Mouse (Mus musculus): ENCODE results near the gene Cadm2.

Gene Cadm2

DNA sequence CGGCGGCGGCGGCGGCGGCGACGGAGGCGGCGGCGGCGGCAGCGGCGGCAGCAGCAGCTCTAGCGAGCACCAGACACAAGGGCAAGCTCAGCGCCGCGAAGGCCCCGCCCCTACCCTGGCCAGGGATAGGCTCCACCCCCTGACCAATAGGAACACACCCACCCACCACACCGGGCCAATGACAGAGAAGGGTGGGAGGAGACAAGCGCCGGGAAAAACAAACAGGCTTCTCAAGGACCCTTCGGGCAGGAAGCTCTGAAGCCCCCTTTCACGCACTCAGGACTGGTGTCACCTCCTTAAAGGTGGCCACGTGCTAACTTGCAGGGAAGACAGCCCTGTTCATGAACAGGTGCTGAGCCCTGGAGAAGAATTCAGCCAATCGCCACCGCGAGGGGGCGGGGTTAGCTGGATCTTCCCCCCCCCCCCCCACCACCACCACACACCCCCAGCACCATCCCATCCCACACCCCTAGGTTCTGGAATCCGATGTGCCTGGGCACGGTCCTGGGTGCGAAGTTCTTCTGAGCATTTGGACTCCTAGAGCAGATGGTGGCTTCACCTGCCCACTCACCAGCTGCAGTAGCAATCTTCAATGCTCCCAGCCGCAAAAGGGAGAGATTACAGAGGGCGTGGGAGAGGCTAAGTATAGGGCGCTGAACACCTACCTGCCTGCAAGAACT, at the start of gene Cadm2:
Gene Cadm2 (minus strand): TSS at position 83 of the 680 bp plus-strand sequence.
- peak; percentile 98 for DNase-seq

DNA sequence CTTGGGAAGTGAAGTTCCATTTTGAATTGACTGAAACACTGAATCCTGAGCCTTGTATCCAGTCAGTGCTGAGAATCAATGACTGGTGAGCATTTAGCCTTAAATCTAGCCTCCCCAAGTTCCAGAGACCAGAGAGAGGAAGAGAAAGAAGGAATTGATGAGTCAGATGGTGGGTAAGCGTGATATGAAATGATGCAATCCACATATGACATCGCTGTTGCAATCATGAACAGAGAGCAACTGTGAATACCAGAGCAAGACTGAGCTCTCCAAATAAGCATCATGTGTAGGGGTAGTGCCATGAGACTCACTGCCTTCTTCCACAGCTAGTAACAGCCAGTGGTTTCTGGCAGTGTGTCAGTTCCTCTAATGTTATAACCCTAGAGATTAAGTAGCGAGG, 26.2 kb upstream of the Cadm2 start:
- no peak for DNase-seq

DNA sequence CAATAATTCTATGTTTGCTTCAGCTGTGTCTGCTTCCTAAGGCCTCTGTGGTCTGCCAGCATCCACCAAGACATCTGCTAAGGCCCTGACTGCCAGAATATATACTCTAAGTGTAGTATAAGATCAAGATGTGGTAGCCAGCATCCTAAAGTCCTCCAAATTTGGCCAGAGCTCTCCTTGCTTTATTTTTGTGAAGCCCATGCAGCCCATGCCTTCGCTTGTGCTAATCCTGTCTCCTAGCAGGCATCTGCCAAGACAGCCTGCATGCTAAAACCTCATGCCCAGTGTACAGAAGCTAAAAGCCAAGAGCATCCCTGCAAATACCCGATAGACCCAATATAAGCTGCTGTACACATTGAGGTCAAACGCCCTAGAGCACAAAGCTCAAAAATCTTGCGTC, 22.9 kb upstream of the Cadm2 start:
- DNase-seq = no peak

DNA sequence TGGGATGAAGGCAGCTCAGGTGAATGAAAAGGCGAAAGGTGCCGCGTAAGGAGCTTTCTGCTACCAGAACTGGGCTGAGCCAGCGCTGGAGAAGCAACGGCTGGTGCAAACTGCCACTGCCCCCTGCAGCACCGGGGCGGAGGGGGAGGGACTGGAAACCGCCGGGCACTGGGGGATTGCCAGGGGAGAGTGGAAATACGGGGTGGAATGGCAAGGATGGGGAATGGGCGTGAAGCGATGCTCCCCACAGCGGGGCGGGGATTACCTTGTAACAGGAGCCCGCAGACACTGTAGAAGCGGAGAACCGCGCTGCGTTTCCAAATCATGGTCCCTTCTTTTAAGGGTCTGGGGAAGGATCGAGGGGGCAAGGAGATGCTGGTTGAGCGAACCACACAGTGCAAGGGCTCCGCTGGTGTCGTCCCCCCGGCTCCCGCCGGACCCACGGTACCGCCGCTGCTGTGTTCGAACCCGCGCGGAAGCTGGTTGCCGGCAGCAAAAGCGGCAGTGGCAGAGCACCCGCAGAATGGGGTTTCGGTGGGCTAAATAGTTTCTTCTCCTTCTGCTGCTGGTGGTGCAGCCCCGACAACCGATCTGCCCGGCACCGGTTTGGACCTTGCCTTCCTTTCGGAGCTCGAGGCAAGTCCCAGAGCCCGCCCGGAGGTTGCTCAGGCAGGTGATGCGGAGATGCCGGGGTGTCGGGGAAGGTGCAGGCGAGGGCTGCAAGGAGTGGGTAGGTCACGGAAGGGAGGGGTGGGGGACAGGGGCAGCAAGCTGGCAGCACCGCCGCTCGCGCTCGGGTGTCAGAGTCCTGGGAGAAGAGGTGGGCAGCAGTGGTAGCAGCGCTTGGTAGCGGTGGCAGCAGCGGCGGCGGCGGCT, 564 bp downstream of the Cadm2 start:
- DNase-seq = peak; percentile 92

DNA sequence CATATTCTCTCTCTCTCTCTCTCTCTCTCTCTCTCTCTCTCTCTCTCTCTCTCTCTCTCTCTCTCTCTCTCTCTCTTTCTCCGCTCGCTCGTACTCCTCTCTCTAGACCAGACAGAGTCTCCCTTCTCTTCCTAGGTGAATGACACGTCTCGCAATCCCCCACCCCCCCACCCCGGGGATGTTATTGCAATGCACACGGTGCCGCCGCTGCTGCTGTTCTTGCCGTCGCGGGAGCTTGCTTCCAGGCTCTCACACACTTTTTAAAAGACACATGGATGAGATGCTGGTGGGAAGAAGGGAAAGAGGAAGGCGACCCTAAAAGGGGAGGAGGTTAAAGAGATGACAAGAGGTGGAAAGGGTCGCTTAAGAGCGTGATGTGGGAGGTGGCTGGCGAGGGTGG, 1.3 kb downstream of the Cadm2 start:
- no peak for DNase-seq

DNA sequence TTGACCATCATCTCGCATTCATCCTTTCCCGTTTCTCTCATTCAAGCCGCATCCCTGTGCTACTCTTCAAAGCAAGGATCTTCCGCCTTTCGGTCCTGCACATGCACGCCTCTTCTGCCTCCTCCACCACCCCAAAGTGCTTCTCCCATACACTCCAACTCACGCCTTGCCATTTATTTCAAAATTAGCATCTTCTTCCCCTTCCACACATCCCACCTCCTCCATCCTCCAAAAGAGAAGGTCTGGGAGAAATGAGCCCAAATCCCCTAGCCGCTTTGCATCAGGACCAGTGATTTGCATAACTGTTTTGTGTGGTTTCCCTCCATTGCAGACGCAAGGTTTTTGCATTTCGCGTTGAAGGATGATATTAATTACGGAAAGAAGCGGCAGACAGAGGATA, 1.9 kb downstream of the Cadm2 start:
- DNase-seq = peak; percentile 44

DNA sequence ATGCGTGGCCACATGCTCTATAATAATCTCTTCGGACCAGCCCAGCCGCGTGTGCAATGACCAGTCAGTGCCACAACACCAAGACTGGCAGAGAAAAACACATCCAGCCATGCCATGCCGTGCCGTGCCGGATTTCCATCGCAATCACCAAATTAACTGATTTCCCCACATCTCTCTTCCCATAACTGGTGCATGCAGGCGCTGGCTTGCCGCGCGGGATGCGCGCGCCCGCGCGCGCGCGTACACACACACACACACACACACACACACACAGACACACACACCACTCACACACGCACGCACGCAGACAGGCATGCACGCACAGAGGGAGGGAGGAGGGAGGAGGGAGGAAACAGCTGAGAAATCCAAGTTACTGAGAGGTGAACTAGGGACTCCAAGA, 2.9 kb downstream of the Cadm2 start:
- peak; percentile 85 for DNase-seq

DNA sequence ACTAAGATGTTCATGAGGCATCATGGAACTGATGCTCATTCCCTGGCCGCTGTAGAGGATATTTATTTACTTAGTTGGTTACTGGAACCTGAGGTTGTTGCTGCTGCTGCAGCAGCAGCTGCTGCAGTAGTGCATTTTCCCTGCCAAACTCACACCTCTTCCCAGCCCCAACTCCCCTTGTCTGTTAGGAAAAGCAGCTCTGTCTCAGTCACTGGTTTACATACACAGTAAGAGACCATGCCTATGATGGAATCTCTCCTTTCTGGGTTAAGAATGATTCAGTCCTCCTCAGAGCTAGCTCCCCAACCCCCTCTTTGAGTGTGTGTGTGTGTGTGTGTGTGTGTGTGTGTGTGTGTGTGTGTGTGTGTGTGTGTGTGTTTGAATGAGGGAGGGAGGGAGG, 3.5 kb downstream of the Cadm2 start:
- peak; percentile 29 for DNase-seq

DNA sequence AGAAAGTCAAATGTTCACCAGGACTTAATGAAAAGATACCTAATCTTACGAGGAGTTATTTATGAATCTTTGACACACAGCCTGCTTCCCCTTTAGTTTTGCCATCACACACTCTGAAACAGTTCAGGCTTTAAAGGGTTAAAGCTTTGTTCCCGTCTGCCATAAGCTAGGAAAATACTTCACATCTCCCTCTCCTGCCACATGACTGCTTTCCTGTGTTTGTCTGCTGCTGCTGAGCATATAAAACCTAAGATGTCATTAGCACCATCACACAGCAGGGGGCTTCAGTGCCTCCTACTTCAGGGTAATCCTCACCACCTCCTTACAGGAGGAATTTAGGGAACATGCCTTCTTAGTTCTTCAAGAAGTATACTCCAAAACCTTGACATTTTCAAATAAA, 6.8 kb downstream of the Cadm2 start:
- peak; percentile 63 for DNase-seq

DNA sequence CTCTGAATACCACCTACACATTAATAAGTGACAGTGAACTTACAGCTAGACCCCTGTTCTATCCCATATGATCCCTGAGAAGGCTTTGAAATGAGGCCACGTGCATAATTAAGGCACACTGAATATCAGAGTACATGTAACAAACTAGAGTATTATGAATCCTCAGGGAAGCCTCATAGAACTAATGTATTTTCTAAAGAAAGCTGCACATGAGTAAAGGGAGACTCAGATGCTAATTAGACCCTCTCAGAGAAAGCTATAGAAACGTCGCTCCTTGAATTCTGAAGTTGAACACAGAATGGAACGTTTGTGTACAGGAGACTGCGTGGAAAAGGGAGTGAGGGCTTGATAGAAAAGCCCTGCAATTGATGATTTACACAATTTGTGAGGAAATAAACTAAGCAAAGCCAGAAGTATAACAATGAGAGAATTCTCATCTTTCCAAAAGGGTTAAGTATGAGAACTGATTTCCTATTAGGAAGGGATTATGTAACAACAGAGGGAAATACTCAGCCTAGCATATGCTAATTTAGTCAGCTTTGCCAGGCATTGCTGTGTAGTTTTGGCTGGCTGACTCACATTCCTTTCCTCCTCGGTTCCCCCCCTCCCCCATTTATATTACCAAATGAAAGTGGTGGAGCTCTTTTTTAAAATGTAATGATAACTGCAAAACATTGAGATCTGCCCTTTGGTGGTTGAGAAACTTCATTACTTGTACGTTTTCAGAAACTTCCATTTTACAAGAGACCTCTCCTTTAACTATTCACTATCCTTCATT, 9.6 kb downstream of the Cadm2 start:
- peak; percentile 72 for DNase-seq

DNA sequence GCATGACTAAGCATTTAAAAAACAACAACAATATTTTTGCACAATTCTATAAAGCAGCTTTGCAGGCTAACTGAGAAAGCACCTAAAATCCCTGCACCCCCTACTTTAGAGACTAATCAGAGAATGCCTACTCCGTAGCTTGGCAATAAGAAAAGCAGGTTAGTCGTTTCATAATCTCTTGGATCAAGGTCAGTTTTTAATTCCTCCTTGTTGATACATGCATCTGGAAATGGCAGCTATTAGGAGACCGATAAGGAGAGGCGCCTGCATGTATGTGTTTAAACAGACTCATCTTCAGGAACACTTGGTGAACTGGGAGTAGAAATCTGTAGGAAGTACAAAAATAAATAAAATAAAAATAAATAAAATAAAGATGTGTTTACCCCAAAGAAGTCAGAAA, 11.6 kb downstream of the Cadm2 start:
- DNase-seq = no peak

DNA sequence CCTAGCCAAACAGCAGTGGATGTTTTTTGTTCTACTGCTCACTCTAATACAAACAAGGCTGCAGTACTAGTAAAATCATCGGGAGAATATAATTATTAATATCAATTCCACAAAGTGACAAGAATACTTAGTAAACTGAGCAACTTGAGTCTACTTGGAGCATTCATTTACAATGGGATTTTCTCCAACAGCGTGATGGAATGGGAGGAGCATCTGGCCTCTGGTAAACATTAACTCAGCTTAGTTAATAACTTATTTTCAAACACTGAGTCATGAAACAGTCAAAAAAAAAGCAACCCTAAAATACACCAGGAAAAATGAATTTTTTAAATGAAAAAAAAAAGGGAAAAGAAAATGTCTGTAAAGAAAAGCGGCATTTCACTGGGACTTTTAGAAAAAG, 12.2 kb downstream of the Cadm2 start:
- DNase-seq = no peak

DNA sequence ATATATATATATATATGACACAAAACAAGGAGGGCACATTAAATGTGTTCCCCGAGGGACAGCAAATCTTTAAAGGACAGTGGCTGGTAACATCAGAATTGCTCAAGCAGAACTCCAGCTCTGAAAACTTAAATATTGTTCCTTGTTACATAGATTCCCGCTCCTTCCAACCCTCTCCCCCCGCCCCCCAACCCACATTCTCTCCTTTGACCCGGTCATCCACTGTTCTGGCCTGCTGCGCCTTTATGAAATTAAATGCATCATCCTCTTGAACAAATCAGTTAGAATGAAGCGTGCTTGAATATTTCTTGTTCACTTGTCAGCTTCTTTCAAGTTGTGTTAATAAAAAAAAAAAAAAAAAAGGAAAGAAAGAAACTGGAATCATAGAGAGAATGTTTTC, 15.0 kb downstream of the Cadm2 start:
- DNase-seq = no peak

DNA sequence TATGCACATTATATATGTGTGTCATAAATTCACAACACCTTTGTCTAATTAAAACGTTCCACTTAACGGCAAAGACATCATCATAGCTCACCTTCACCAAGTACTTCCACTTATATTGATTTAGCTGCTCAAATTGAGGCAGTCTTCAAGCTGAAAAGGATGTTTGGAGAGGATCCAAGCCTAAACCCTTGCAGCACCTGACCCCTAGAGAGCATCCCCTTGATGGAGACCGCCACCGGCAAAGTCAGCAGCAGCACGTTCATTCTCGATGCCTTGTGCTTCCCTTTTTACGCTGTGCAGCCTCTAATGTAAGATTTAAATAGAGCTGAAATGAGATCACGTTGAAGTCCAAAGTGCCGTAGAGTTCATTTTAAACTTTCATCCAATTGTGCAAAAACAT, 20.7 kb downstream of the Cadm2 start:
- DNase-seq = no peak

DNA sequence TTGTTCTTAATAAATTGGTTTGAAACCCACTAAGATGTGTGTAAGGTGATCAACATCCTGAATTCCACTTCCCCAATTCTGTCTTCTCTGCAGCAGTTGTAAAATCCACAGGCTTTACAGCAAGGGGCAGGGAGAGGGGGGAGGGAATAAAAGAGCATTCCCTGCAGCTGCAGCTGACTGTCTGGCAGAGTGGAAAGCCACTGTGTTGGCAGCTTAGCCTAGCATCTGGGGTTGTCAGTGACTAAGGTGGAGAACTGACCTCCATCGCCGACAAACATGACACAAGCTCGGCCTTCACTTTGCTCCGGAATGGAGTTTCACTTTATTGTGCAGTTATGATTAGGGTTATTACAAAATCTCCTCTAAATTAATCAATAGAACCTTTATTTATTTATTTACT, 21.9 kb downstream of the Cadm2 start:
- DNase-seq = no peak

DNA sequence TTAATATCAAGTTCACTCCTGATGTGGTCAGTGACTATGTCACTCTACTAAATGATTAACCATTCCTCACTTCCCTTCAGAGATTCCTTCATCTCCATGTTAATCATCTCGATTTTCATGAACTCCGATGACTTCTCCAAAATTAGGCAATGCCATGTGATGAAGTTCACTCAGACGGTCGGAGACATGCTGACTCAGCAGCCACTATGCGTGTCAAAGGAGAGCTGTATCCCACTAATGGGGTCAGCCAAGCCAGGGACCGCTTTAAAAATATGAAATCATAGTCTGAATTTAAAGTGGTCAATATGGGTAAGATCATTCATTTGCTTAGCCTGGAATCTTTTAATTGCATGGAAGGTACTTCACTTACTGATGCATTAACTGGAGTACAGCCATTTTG, 29.7 kb downstream of the Cadm2 start:
- no peak for DNase-seq

DNA sequence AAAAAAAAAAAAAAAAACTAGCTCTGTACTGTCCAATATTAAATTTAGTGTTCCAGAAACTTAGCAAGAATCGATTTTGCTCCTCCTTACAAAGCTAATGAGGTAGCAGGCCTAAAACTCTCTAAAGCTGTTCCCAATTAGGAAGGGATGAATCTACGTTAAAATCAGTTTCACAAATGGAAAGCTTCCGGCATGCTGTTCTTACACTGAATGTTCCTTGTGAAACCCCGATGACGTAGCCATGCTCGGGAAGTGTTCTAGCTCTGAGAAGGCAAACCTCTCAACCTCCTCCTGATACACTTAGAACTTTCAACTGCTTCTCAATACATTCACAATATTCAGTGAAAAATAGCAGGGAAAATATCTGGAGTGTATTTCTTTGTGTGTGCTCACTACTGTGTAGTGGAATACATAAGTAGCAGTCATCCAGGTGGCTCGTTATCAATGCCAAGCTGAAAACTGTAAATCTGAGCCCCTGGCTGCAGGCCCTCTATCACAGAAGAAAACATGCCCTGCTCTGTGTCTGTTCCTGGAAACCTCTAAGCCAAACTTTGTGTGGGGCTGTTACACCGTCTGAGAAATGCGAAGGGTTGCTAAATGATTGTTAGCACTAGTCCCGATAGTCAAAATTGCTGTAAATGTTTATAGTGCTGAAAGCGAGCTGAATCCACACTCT, 41.7 kb downstream of the Cadm2 start:
- no peak for DNase-seq

DNA sequence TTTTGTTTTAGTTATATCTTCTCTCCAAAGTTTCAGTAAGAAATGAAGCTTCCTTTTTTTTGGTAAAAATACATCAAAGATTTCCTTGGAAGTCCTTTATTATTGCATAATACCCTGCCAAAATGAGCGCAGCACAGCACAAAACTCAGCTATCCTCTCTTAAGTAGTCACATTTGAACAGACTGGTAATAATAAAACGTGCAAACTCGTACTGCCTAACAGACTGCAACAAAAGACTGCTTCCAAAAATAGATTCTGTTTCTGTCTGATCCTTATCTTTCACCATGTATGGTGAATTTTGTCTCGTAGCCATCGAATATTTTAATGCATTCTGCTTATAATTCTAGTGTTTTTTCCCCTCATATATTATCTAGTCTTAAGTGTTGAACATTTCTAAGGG, 45.2 kb downstream of the Cadm2 start:
- no peak for DNase-seq

DNA sequence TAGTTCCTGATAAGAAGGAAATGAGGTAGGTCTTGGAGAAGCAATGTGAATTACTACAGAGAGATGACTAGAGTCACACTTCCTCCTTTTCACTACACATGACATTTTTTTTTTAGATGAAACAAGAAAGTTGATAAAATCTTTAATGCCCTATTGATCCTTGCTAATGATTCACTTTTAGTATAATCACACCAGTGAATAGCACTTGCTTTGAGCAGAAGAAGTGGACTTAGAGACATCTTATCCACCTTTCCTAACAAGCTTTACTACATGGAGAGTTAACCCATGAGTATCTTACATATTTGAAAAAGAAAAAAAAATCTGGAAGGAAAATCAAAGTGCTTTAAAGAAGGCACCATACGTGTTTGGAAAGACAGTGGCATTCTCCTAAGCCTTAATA, 93.7 kb downstream of the Cadm2 start:
- no peak for DNase-seq

DNA sequence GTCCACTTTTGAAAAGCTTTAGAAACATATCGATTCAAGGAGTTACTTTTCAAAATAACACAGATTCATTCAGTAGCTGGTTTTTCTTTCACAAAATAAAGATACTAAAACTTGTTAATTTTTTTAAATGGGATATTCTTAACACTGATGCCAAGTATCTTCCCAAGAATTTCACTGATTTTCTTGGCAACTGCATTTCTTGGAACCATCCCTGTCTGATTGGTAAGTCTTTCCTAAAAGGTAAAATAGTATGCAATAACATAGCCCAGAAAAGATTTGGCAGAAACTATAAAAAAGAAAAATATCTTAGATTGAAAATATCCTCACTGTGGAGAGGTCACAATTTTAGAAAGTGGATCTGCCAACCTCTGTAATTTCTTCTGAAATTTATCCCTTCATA, 95.8 kb downstream of the Cadm2 start:
- no peak for DNase-seq

DNA sequence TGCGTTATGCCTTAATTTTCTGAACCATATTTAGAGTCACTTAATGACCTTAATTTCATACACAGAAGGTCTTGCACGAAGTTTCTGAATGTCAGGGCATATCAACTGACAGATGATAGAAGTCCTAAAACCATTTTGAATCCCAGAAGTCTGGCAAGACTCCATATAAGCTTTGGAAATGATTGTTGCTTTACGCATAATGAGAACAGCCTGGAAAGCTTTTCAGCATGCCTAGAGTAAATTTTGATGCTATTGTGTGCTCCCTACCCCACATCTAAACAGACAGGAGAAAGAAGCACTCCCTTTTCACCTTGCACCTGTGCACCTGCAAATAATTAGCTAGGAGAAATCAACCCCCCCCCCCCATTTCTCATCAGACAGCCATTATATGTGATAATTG, 102.4 kb downstream of the Cadm2 start:
- DNase-seq = no peak

DNA sequence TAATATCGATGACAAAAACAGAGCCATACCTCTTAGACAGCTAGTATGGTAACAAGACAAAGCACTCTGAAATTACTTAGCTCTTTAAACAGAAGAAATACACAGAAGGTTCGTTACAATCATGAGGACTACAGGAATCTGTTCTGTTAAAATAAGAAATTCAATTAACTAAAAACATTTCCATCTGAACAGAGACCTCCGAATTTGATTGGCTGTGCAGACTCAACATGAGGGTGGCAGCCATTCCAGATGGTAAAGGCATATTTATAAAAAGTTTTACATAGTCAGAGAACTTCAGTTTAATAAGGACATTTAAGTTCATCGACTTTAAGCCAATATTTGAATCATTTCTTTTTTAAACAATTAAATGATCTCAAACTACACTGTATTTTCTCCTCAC, 105.2 kb downstream of the Cadm2 start:
- DNase-seq = no peak

DNA sequence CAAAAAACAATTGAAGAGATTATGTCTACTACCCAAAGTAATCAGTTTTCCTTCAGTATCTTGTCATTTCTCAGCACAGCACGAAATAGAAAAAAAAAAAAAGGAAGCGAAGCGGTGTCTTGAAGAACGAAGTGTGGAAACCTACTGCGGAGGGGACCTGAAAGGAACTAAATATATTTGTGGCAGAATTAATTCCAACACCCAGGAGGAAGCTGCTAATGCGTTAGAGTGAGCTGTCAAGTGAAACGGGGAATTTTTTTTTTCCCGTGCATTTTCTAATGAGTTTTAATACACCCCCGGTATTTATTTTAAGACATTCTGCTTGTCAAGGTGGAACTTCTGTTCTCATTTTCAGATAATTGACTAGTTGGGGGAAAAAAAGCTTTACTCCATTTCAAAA, 111.6 kb downstream of the Cadm2 start:
- DNase-seq = no peak

Data from cerebellum, adult 11-12 months (tissue).